Mouse (Mus musculus): ENCODE measurements at regions not wholly inside any gene's neighbourhood (a gene's known extent, or its start where the extent isn't known, plus 50 kb on each side); places are given as distances from the start of the nearest gene placed in this dataset.

GRCm38 (mm10) chr1:184257356-184257755 lies 223.3 kb upstream of the 1700056E22Rik start:
- H3K9me3 ChIP-seq (ENCODE audit: control insufficient read depth, low read length), result no peaks in the 10 kb centered on the region
- ATAC-seq (ENCODE audit: low FRiP score) (no peak), DNase-seq (ENCODE audit: low spot score, missing footprints) (no peak)
- no peak overlapping the region for H3K4me2 ChIP-seq
- H3K27me3 ChIP-seq (ENCODE audit: control insufficient read depth, insufficient read depth, low read length), result no peaks in the 10 kb centered on the region
- 87% methylated on average over 6 of the region's 6 CpGs for WGBS
- H3K4me1 ChIP-seq (ENCODE audit: control insufficient read depth, insufficient read depth, low read length), result no peaks in the 10 kb centered on the region
- H3K9ac ChIP-seq (ENCODE audit: low read length), result no peak overlapping the region
- H3K27ac ChIP-seq (ENCODE audit: low read depth, low read length), result no peak overlapping the region
- no peaks in the 10 kb centered on the region for H3K36me3 ChIP-seq (ENCODE audit: control insufficient read depth, insufficient read depth, low read length)
- no peak overlapping the region for H3K4me3 ChIP-seq (ENCODE audit: low read depth, low read length)

- no peak overlapping the region for H3K4me3 ChIP-seq (ENCODE audit: low read depth, low read length)
- H3K4me1 ChIP-seq (ENCODE audit: control insufficient read depth, insufficient read depth, low read length), result no peaks in the 10 kb centered on the region
- no peak overlapping the region for H3K4me2 ChIP-seq
- no peak overlapping the region for H3K9ac ChIP-seq (ENCODE audit: low read length)
- 88% methylated on average over 4 of the region's 4 CpGs for WGBS
- DNase-seq (ENCODE audit: low spot score, missing footprints) (no peak), ATAC-seq (ENCODE audit: low FRiP score) (no peak)
- H3K36me3 ChIP-seq (ENCODE audit: control insufficient read depth, insufficient read depth, low read length), result no peaks in the 10 kb centered on the region
- no peaks in the 10 kb centered on the region for H3K9me3 ChIP-seq (ENCODE audit: control insufficient read depth, low read length)
- no peak overlapping the region for H3K27ac ChIP-seq (ENCODE audit: low read depth, low read length)
- no peaks in the 10 kb centered on the region for H3K27me3 ChIP-seq (ENCODE audit: control insufficient read depth, insufficient read depth, low read length)
Measured at GRCm38 (mm10) chr1:184254951-184255350, 220.8 kb upstream of the 1700056E22Rik start.

- ATAC-seq (ENCODE audit: low FRiP score), result no peak
- H3K9ac ChIP-seq (ENCODE audit: low read length), result no peak overlapping the region
- H3K36me3 ChIP-seq (ENCODE audit: control insufficient read depth, insufficient read depth, low read length), result no peaks in the 10 kb centered on the region
- 91% methylated on average over 23 of the region's 23 CpGs for WGBS
- H3K4me3 ChIP-seq (ENCODE audit: low read depth, low read length), result no peak overlapping the region
- no peak for DNase-seq (ENCODE audit: low spot score, missing footprints)
- H3K4me2 ChIP-seq, result no peak overlapping the region
- no peaks in the 10 kb centered on the region for H3K9me3 ChIP-seq (ENCODE audit: control insufficient read depth, low read length)
- no peaks in the 10 kb centered on the region for H3K27me3 ChIP-seq (ENCODE audit: control insufficient read depth, insufficient read depth, low read length)
- no peak overlapping the region for H3K27ac ChIP-seq (ENCODE audit: low read depth, low read length)
- no peaks in the 10 kb centered on the region for H3K4me1 ChIP-seq (ENCODE audit: control insufficient read depth, insufficient read depth, low read length)
Measured at GRCm38 (mm10) chr1:184244730-184245488, 210.8 kb upstream of the 1700056E22Rik start.

GRCm38 (mm10) chr1:184244296-184244695 lies 210.2 kb upstream of the 1700056E22Rik start:
- Histone ChIP-seq H3K36me3 (ENCODE audit: control insufficient read depth, insufficient read depth, low read length) (no peaks in the 10 kb centered on the region), H3K9me3 (ENCODE audit: control insufficient read depth, low read length) (no peaks in the 10 kb centered on the region), H3K4me3 (ENCODE audit: low read depth, low read length) (no peak overlapping the region), H3K27me3 (ENCODE audit: control insufficient read depth, insufficient read depth, low read length) (no peaks in the 10 kb centered on the region), H3K4me2 (no peak overlapping the region), H3K9ac (ENCODE audit: low read length) (no peak overlapping the region), H3K4me1 (ENCODE audit: control insufficient read depth, insufficient read depth, low read length) (no peaks in the 10 kb centered on the region), H3K27ac (ENCODE audit: low read depth, low read length) (no peak overlapping the region)
- 89% methylated on average over 9 of the region's 9 CpGs for WGBS
- no peak for DNase-seq (ENCODE audit: low spot score, missing footprints)
- ATAC-seq (ENCODE audit: low FRiP score), result no peak

GRCm38 (mm10) chr1:184241846-184242245 lies 207.7 kb upstream of the 1700056E22Rik start:
- no peaks in the 10 kb centered on the region for H3K36me3 ChIP-seq (ENCODE audit: control insufficient read depth, insufficient read depth, low read length)
- H3K27me3 ChIP-seq (ENCODE audit: control insufficient read depth, insufficient read depth, low read length), result no peaks in the 10 kb centered on the region
- H3K9ac ChIP-seq (ENCODE audit: low read length), result no peak overlapping the region
- no peak overlapping the region for H3K4me2 ChIP-seq
- no peak overlapping the region for H3K4me3 ChIP-seq (ENCODE audit: low read depth, low read length)
- no peaks in the 10 kb centered on the region for H3K9me3 ChIP-seq (ENCODE audit: control insufficient read depth, low read length)
- DNase-seq (ENCODE audit: low spot score, missing footprints) (no peak), ATAC-seq (ENCODE audit: low FRiP score) (no peak)
- no peaks in the 10 kb centered on the region for H3K4me1 ChIP-seq (ENCODE audit: control insufficient read depth, insufficient read depth, low read length)
- 75% methylated on average over 4 of the region's 4 CpGs for WGBS
- no peak overlapping the region for H3K27ac ChIP-seq (ENCODE audit: low read depth, low read length)

- H3K9ac ChIP-seq (ENCODE audit: low read length), result peak overlapping the region; percentile 49
- H3K4me2 ChIP-seq, result peak overlapping the region; percentile 43
- no peaks in the 10 kb centered on the region for H3K9me3 ChIP-seq (ENCODE audit: control insufficient read depth, low read length)
- no peak overlapping the region for H3K27ac ChIP-seq (ENCODE audit: low read depth, low read length)
- H3K36me3 ChIP-seq (ENCODE audit: control insufficient read depth, insufficient read depth, low read length), result no peaks in the 10 kb centered on the region
- H3K4me1 ChIP-seq (ENCODE audit: control insufficient read depth, insufficient read depth, low read length), result peaks cover 2% of the 10 kb centered on the region; the same call in 1 of the 2 replicates
- H3K4me3 ChIP-seq (ENCODE audit: low read depth, low read length), result peak overlapping the region; percentile 17
- WGBS, result 27% methylated on average over 25 of the region's 25 CpGs
- peak; percentile 81 for ATAC-seq (ENCODE audit: low FRiP score)
- DNase-seq (ENCODE audit: low spot score, missing footprints), result peak; percentile 97
- H3K27me3 ChIP-seq (ENCODE audit: control insufficient read depth, insufficient read depth, low read length), result no peaks in the 10 kb centered on the region
Measured at GRCm38 (mm10) chr1:184235131-184235983, 201.3 kb upstream of the 1700056E22Rik start.

GRCm38 (mm10) chr1:184234320-184234988 lies 200.4 kb upstream of the 1700056E22Rik start:
- H3K9ac ChIP-seq (ENCODE audit: low read length), result no peak overlapping the region

GRCm38 (mm10) chr1:184233741-184234255 lies 199.7 kb upstream of the 1700056E22Rik start:
- Histone ChIP-seq H3K4me2 (no peak overlapping the region), H3K36me3 (ENCODE audit: control insufficient read depth, insufficient read depth, low read length) (no peaks in the 10 kb centered on the region), H3K4me1 (ENCODE audit: control insufficient read depth, insufficient read depth, low read length) (peaks cover 2% of the 10 kb centered on the region; the same call in 1 of the 2 replicates), H3K27ac (ENCODE audit: low read depth, low read length) (no peak overlapping the region), H3K27me3 (ENCODE audit: control insufficient read depth, insufficient read depth, low read length) (no peaks in the 10 kb centered on the region), H3K4me3 (ENCODE audit: low read depth, low read length) (no peak overlapping the region), H3K9me3 (ENCODE audit: control insufficient read depth, low read length) (no peaks in the 10 kb centered on the region), H3K9ac (ENCODE audit: low read length) (no peak overlapping the region)
- WGBS, result 71% methylated on average over 5 of the region's 5 CpGs
- no peak for ATAC-seq (ENCODE audit: low FRiP score)
- no peak for DNase-seq (ENCODE audit: low spot score, missing footprints)

More at GRCm38 (mm10) chr1:184234320-184234988, 200.4 kb upstream of the 1700056E22Rik start:
- H3K27ac ChIP-seq (ENCODE audit: low read depth, low read length), result no peak overlapping the region
- no peaks in the 10 kb centered on the region for H3K9me3 ChIP-seq (ENCODE audit: control insufficient read depth, low read length)
- H3K27me3 ChIP-seq (ENCODE audit: control insufficient read depth, insufficient read depth, low read length), result no peaks in the 10 kb centered on the region
- ATAC-seq (ENCODE audit: low FRiP score) (peak; percentile 65), DNase-seq (ENCODE audit: low spot score, missing footprints) (peak; percentile 87)
- H3K4me3 ChIP-seq (ENCODE audit: low read depth, low read length), result no peak overlapping the region
- 50% methylated on average over 8 of the region's 8 CpGs for whole genome bisulfite sequencing
- H3K36me3 ChIP-seq (ENCODE audit: control insufficient read depth, insufficient read depth, low read length), result no peaks in the 10 kb centered on the region
- peaks cover 2% of the 10 kb centered on the region; the same call in 1 of the 2 replicates for H3K4me1 ChIP-seq (ENCODE audit: control insufficient read depth, insufficient read depth, low read length)
- H3K4me2 ChIP-seq, result no peak overlapping the region

Measured in midbrain, embryonic 11.5 days (tissue).